In genomic region chr1:180640605-180641125, GRCm38 (mm10) we compare ENCODE assay signal across 8 mouse cellular contexts. TPM values are rescaled to one million over a fixed set of nuclear protein-coding genes. Genes with fewer than 3 reads are reported as not detected.
DNase-seq lines count a peak whose midpoint lies in the region; ATAC-seq and TF ChIP-seq lines count a peak whose summit lies in the region.

No protein-coding gene starts in this region.

- peak overlapping the region; percentile 97 for H3K4me3 ChIP-seq in embryonic facial prominence, embryonic 13.5 days
- H3K4me3 ChIP-seq in heart, adult 2 months = peak overlapping the region; percentile 100
- H3K4me3 ChIP-seq in kidney, adult 2 months (ENCODE audit: insufficient read depth, low read depth, low read length) = peak overlapping the region; percentile 73
- peak overlapping the region; percentile 99 for H3K4me3 ChIP-seq in liver, embryonic 13.5 days (replicated peaks)

- DNase-seq in CD4-positive helper T cell, adult 2 months (ENCODE audit: low read depth, low spot score) = peak; percentile 55
- DNase-seq in T-cell, adult 2 months (ENCODE audit: low spot score) = peak; percentile 12
- DNase-seq in heart, adult 2 months = no peak
- DNase-seq in kidney, adult 2 months = peak; percentile 53
- peak; percentile 42 for DNase-seq in liver, embryonic 13.5 days
- DNase-seq in testis, postnatal 10 days (ENCODE audit: low spot score) = peak; percentile 72

- peak overlapping the region; percentile 95 for H3K27ac ChIP-seq in embryonic facial prominence, embryonic 13.5 days
- H3K27ac ChIP-seq in heart, adult 2 months = peak overlapping the region; percentile 70
- no peak overlapping the region for H3K27ac ChIP-seq in kidney, adult 2 months (ENCODE audit: insufficient read depth, low read depth, low read length)
- H3K27ac ChIP-seq in liver, embryonic 13.5 days = peak overlapping the region; percentile 92

- peak overlapping the region; percentile 95 for H3K9ac ChIP-seq in embryonic facial prominence, embryonic 13.5 days
- peak overlapping the region; percentile 78 for H3K9ac ChIP-seq in heart, adult 2 months (ENCODE audit: low read depth, low read length)
- H3K9ac ChIP-seq in liver, embryonic 13.5 days = peak overlapping the region; percentile 99

- H3K9me3 ChIP-seq in embryonic facial prominence, embryonic 13.5 days = no peaks in the 10 kb centered on the region
- no peaks in the 10 kb centered on the region; the same call in 1 of the 2 replicates for H3K9me3 ChIP-seq in liver, embryonic 13.5 days (replicated peaks)

- peak; percentile 26 for ATAC-seq in embryonic facial prominence, embryonic 13.5 days (ENCODE audit: insufficient number of reproducible peaks, insufficient read depth, low FRiP score, low TSS enrichment, low read depth)
- ATAC-seq in liver, embryonic 13.5 days (ENCODE audit: low read depth) = peak; percentile 42
- peak; percentile 33; the same call in 1 of the 2 replicates for ATAC-seq in monocyte, adult 5-6 weeks (replicated peaks; ENCODE audit: insufficient number of reproducible peaks, low FRiP score, low TSS enrichment, poor library complexity, severe bottlenecking)

- peaks cover 7% of the 10 kb centered on the region for H3K36me3 ChIP-seq in embryonic facial prominence, embryonic 13.5 days
- H3K36me3 ChIP-seq in heart, adult 2 months (ENCODE audit: control insufficient read depth, insufficient read depth, low read length) = no peaks in the 10 kb centered on the region
- H3K36me3 ChIP-seq in kidney, adult 2 months (ENCODE audit: control insufficient read depth, insufficient read depth, low read length) = no peaks in the 10 kb centered on the region
- no peaks in the 10 kb centered on the region for H3K36me3 ChIP-seq in liver, embryonic 13.5 days

- no peaks in the 10 kb centered on the region for H3K79me2 ChIP-seq in heart, adult 2 months (replicated peaks; ENCODE audit: control insufficient read depth, insufficient read depth, low read length)

- H3K27me3 ChIP-seq in embryonic facial prominence, embryonic 13.5 days = no peaks in the 10 kb centered on the region
- H3K27me3 ChIP-seq in heart, adult 2 months (ENCODE audit: control insufficient read depth, insufficient read depth, low read length) = no peaks in the 10 kb centered on the region
- no peaks in the 10 kb centered on the region for H3K27me3 ChIP-seq in kidney, adult 2 months (replicated peaks; ENCODE audit: control insufficient read depth, insufficient read depth, low read length)
- no peaks in the 10 kb centered on the region for H3K27me3 ChIP-seq in liver, embryonic 13.5 days

- peak overlapping the region; percentile 80 for H3K4me2 ChIP-seq in embryonic facial prominence, embryonic 13.5 days
- H3K4me2 ChIP-seq in liver, embryonic 13.5 days = peak overlapping the region; percentile 89

- under 1% methylated on average over 59 of the region's 61 CpGs for WGBS in embryonic facial prominence, embryonic 13.5 days
- 1% methylated on average over 32 of the region's 61 CpGs for WGBS in heart, adult 2 months
- 1% methylated on average over 56 of the region's 61 CpGs for WGBS in kidney, adult 2 months
- 0% methylated on average over 52 of the region's 61 CpGs for WGBS in liver, embryonic 13.5 days (ENCODE audit: insufficient replicate concordance)

- peak; percentile 35; the same call in 1 of the 2 replicates for TF ChIP-seq CTCF in heart, adult 2 months (IDR thresholded peaks at IDR 0.05)
- TF ChIP-seq CTCF in kidney, adult 2 months (conservative IDR thresholded peaks at IDR 0.05; ENCODE audit: insufficient read depth, insufficient read length, low read depth, low read length) = no peak

- peaks cover 27% of the 10 kb centered on the region for H3K4me1 ChIP-seq in embryonic facial prominence, embryonic 13.5 days
- peaks cover 4% of the 10 kb centered on the region for H3K4me1 ChIP-seq in heart, adult 2 months (ENCODE audit: control insufficient read depth, insufficient read depth, low read length)
- H3K4me1 ChIP-seq in kidney, adult 2 months (ENCODE audit: control insufficient read depth, insufficient read depth, low read length) = peaks cover 5% of the 10 kb centered on the region; the same call in 1 of the 2 replicates
- peaks cover 48% of the 10 kb centered on the region for H3K4me1 ChIP-seq in liver, embryonic 13.5 days (replicated peaks)

- no peak for TF ChIP-seq EP300 in heart, adult 2 months (IDR thresholded peaks at IDR 0.05; ENCODE audit: insufficient read depth, low read depth, low read length)

- intact Hi-C loops in heart, adult 2 months (cut with DNase I) = loop anchor here (2.0 to 5.0 kb wide), 2 partner anchors 36 to 73 kb away; partner anchors contain the start of gene Parp1

- no peak for TF ChIP-seq POLR2A in heart, adult 2 months (IDR thresholded peaks at IDR 0.05; ENCODE audit: insufficient read depth, low read depth, low read length)
- TF ChIP-seq POLR2A in kidney, adult 2 months (IDR thresholded peaks at IDR 0.05; ENCODE audit: low read depth, low read length) = no peak

RNA-seq across cellular contexts. Expression of gene Lin9, which starts 0.3 kb away (rescaled TPM):
- polyA plus RNA-seq in embryonic facial prominence, embryonic 13.5 days (2015; fragmentation: Nextera tagmentation; extraction: Ambion mirVana) = 20.5 and 22.9 TPM in 2 replicates
- total RNA-seq in heart, adult 2 months (2021) = 1 to 10 TPM; 2.2 to 2.4 TPM
- polyA plus RNA-seq in heart, adult 2 months (2012; rRNA removed) = 1.5 and 2.6 TPM in 2 replicates
- polyA plus RNA-seq in kidney, adult 2 months (2012; rRNA removed) = 4.0 and 4.2 TPM in 2 replicates
- polyA plus RNA-seq in liver, embryonic 13.5 days (2015; fragmentation: Nextera tagmentation; extraction: Ambion mirVana) = 10.4 and 14.2 TPM in 2 replicates
- 9.1 to 17.9 TPM (median 14.8 TPM) in 3 replicates for total RNA-seq in monocyte, adult 5-6 weeks (2017)

RNA-seq across cellular contexts. Expression of gene Mixl1, which starts 56.2 kb away (rescaled TPM):
- 0.11 and 0.20 TPM in 2 replicates for polyA plus RNA-seq in embryonic facial prominence, embryonic 13.5 days (2015; fragmentation: Nextera tagmentation; extraction: Ambion mirVana)
- total RNA-seq in heart, adult 2 months (2021) = not detected
- polyA plus RNA-seq in heart, adult 2 months (2012; rRNA removed) = not detected in 2 replicates
- polyA plus RNA-seq in kidney, adult 2 months (2012; rRNA removed) = not detected in 2 replicates
- polyA plus RNA-seq in liver, embryonic 13.5 days (2015; fragmentation: Nextera tagmentation; extraction: Ambion mirVana) = 0.92 and 1.2 TPM in 2 replicates
- not detected in 3 replicates for total RNA-seq in monocyte, adult 5-6 weeks (2017)

Comparison
In these comparisons a context has a peak if more than half of its experiments do, and no peak if none do; other contexts are left out.
1. DNase-seq: peak in CD4-positive helper T cell, adult 2 months (single experiment), T-cell, adult 2 months (single experiment), kidney, adult 2 months (single experiment), liver, embryonic 13.5 days (single experiment) and testis, postnatal 10 days (single experiment); none in heart, adult 2 months (0 of 2).
2. Peak in every context shown above with its lines, with median percentiles within 50 percentile points of each other: ATAC-seq, H3K4me3 ChIP-seq and H3K9ac ChIP-seq.